Mouse (Mus musculus) T-helper 17 cell (primary cell): ENCODE measurements at regions not wholly inside any gene's neighbourhood (a gene's known extent, or its start where the extent isn't known, plus 50 kb on each side); places are given as distances from the start of the nearest gene placed in this dataset.

ENCODE experiments used
- in situ Hi-C, 2 experiments: fragments of 300-600 bp; cut with MboI, MseI; formaldehyde crosslinking; loops; 1 replicate in 1 of 2; 2 replicates in 1 of 2; pipeline ENCODE4 v1.15.1; 2025; ENCODE audit warnings: high pct_unique_total_duplicates in 2 of 2

GRCm38 (mm10) chr15:51536317-51536716 lies 2348.4 kb upstream of the Gm7489 start:
- in situ Hi-C loops = no loop called here

- in situ Hi-C loops = no loop called here
These were observed 2333.4 kb upstream of the Gm7489 start for GRCm38 (mm10) chr15:51551216-51551775.

GRCm38 (mm10) chr15:51558215-51558614 lies 2326.5 kb upstream of the Gm7489 start:
- in situ Hi-C loops = no loop called here

- in situ Hi-C loops = loop anchor here in 1 of 2 experiments (10.0 kb wide), 1 partner anchor 329 kb away; no protein-coding TSS in a partner anchor
These were observed 2319.2 kb upstream of the Gm7489 start for GRCm38 (mm10) chr15:51565543-51565942.

- in situ Hi-C loops = loop anchor here in 1 of 2 experiments (10.0 kb wide), 1 partner anchor 56 kb away; no protein-coding TSS in a partner anchor
These were observed 2314.1 kb upstream of the Gm7489 start for GRCm38 (mm10) chr15:51570631-51571030.

- in situ Hi-C loops = loop anchor here in 1 of 2 experiments (10.0 to 25.0 kb wide), 2 partner anchors 60 to 987 kb away; no protein-coding TSS in a partner anchor
These were observed 2310.1 kb upstream of the Gm7489 start for GRCm38 (mm10) chr15:51574538-51575105.

GRCm38 (mm10) chr15:51583636-51584035 lies 2301.1 kb upstream of the Gm7489 start:
- in situ Hi-C loops = loop anchor here in 1 of 2 experiments (25.0 kb wide), 1 partner anchor 996 kb away; no protein-coding TSS in a partner anchor

GRCm38 (mm10) chr15:51586146-51586545 lies 2298.6 kb upstream of the Gm7489 start:
- in situ Hi-C loops = loop anchor here in 1 of 2 experiments (25.0 kb wide), 1 partner anchor 999 kb away; no protein-coding TSS in a partner anchor

- in situ Hi-C loops = loop anchor here in 1 of 2 experiments (25.0 kb wide), 1 partner anchor 1004 kb away; no protein-coding TSS in a partner anchor
These were observed 2293.2 kb upstream of the Gm7489 start for GRCm38 (mm10) chr15:51591406-51592068.

GRCm38 (mm10) chr15:51592069-51592435 lies 2292.7 kb upstream of the Gm7489 start:
- in situ Hi-C loops = loop anchor here in 1 of 2 experiments (25.0 kb wide), 1 partner anchor 1005 kb away; no protein-coding TSS in a partner anchor

GRCm38 (mm10) chr15:51592511-51593498 lies 2291.9 kb upstream of the Gm7489 start:
- in situ Hi-C loops = loop anchor here in 1 of 2 experiments (25.0 kb wide), 1 partner anchor 1006 kb away; no protein-coding TSS in a partner anchor

GRCm38 (mm10) chr15:51594060-51594459 lies 2290.6 kb upstream of the Gm7489 start:
- in situ Hi-C loops = loop anchor here in 1 of 2 experiments (25.0 kb wide), 1 partner anchor 1007 kb away; no protein-coding TSS in a partner anchor

- in situ Hi-C loops = loop anchor here in 1 of 2 experiments (25.0 kb wide), 1 partner anchor 1008 kb away; no protein-coding TSS in a partner anchor
These were observed 2289.1 kb upstream of the Gm7489 start for GRCm38 (mm10) chr15:51595655-51596054.

- in situ Hi-C loops = loop anchor here in 1 of 2 experiments (25.0 kb wide), 1 partner anchor 1011 kb away; no protein-coding TSS in a partner anchor
These were observed 2286.9 kb upstream of the Gm7489 start for GRCm38 (mm10) chr15:51597841-51598240.

GRCm38 (mm10) chr15:51601128-51601855 lies 2283.4 kb upstream of the Gm7489 start:
- in situ Hi-C loops = no loop called here

GRCm38 (mm10) chr15:51621455-51621854 lies 2263.3 kb upstream of the Gm7489 start:
- in situ Hi-C loops = no loop called here

GRCm38 (mm10) chr15:51627463-51627862 lies 2257.2 kb upstream of the Gm7489 start:
- in situ Hi-C loops = no loop called here

GRCm38 (mm10) chr15:51628518-51628917 lies 2256.2 kb upstream of the Gm7489 start:
- in situ Hi-C loops = no loop called here

GRCm38 (mm10) chr15:51631881-51632280 lies 2252.8 kb upstream of the Gm7489 start:
- in situ Hi-C loops = no loop called here

- in situ Hi-C loops = no loop called here
These were observed 2251.6 kb upstream of the Gm7489 start for GRCm38 (mm10) chr15:51633068-51633467.
